Mouse (Mus musculus): ENCODE measurements around the gene Pdcl3. TPM values are rescaled to one million over a fixed set of nuclear protein-coding genes. Genes with fewer than 3 reads are reported as not detected.
"Not testable (repeated sequence)": the region's sequence is repeated elsewhere in the genome, so short reads cannot be mapped to it uniquely, and the experiment has no call there.

The Pdcl3 gene
- polyA plus RNA-seq, 2 experiments from 2014 or later, result 146 to 148 TPM

DNA sequence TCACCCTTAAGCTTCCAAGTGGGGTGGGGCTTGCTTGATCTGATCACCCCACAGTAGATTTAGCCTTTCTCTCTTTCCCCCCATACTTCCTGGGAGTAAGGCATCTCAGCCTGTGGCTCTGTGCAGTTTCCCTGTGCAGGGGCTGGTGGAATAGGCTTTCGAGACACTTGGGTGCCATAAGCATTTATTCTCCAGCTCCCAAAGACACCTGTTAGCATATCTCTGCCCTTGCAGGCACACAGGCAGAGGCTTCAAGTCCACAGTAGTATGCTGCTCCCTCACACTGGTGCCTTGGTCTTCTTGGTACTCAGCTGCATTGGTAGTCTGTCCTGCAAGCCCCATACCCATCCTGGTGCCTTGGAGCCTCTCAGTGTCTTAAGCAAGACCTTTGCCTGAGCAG is 40.4 kb downstream of the Pdcl3 start:
- ATAC-seq, result no peak

- ATAC-seq, result no peak
These were observed 43.8 kb downstream of the Pdcl3 start for GRCm38 (mm10) chr1:39029176-39029575.

DNA sequence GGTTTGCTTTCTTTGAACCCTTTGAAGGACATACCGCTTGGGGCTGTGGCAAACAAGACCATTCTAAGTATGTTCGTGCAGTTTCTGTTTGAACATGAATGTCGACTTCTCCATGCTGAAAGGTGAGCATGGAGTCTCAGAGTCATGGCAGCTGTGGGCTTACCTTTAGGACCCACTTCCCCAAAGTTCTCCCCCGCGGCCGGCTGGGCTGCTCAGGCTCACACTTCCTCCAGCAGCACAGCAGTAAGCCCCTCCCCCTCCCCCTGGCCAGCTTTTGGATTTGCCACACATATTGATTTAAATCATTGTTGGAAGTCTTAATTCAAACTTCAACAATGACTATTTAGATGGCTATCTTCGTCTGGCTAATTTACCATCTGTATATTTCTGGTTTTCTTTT is 44.7 kb downstream of the Pdcl3 start:
- no peak for ATAC-seq

- ATAC-seq, result no peak
These were observed 50.4 kb downstream of the Pdcl3 start for GRCm38 (mm10) chr1:39035817-39036216.

DNA sequence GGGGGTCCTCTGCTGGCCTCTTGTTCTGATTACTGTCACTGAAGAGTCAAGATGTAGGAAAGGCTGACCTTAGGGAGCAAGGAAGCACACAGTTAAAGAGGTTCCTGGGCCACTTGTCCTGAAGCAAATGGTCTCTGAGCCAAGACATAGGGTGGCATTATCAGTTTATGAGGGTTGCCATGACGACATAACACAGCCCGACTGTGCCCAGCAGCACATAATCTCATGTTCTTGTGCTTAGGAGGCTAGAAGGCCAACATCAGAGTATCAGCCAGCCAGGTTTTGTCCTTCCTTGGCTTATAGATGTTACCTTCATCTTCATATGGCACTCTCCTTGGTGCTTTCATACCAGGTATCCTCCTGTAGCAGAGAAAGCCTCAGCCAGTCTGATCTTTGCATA is 56.8 kb downstream of the Pdcl3 start:
- ATAC-seq, result no peak

GRCm38 (mm10) chr1:39044442-39044841 is 59.0 kb downstream of the Pdcl3 start:
- ATAC-seq, result not testable (repeated sequence)

DNA sequence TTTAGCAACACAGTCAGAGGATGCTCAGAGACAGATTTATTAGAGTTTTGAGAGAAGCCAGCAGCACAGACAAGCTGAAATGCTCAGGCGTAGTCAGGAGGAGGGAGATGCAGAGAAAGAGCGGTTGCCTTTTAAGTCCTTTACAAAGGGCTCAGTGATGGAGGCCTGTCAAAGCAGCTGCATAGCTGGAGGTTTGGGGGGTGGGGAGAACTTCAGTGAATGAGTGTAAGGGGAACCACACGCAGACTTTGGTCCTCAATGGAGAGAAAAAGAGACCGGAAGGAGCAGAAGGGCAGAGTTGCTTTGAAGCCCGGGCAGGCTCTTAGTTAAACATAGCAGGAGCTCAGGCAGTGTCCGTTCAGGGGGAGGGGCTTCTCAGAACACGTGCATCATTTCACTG is 61.3 kb downstream of the Pdcl3 start:
- no peak for ATAC-seq

Other genes with a start within 250 kb of the Pdcl3 start
- not detected for gene Lonrf2, start 148.9 kb upstream of the Pdcl3 start, polyA plus RNA-seq (2017; shearing (Covaris generic))
- 10 to 100 TPM; 22.2 to 27.2 TPM for gene Chst10, start 87.4 kb upstream of the Pdcl3 start, polyA plus RNA-seq (2017; shearing (Covaris generic))
- gene Nms, start 46.5 kb upstream of the Pdcl3 start, polyA plus RNA-seq (2017; shearing (Covaris generic)), result not detected
- under 1 TPM; 0.17 to 0.32 TPM for gene Npas2, start 208.1 kb downstream of the Pdcl3 start, polyA plus RNA-seq (2017; shearing (Covaris generic))